In genomic region chr2:115339034-115339433, GRCm38 (mm10) we compare ENCODE assay signal across 24 mouse cellular contexts.
DNase-seq lines count a peak whose midpoint lies in the region; ATAC-seq and TF ChIP-seq lines count a peak whose summit lies in the region.
"Had no signal": no experiment of that assay in that cellular context is flagged by ENCODE, and none has a peak within 500 bp of the region (broad histone marks: within the 10 kb centered on the region; RNA-seq: fewer than 3 reads in every experiment).

No protein-coding gene starts in this region.

- H3K36me3 ChIP-seq in forebrain, embryonic 14.5 days (ENCODE audit: control insufficient read depth, insufficient read depth, low read length): no peaks in the 10 kb centered on the region
- no peaks in the 10 kb centered on the region for H3K36me3 ChIP-seq in forebrain, embryonic 15.5 days
- no peaks in the 10 kb centered on the region for H3K36me3 ChIP-seq in forebrain, embryonic 16.5 days (ENCODE audit: control insufficient read depth, insufficient read depth)
- H3K36me3 ChIP-seq in forebrain, embryonic 13.5 days (ENCODE audit: poor library complexity, severe bottlenecking): no peaks in the 10 kb centered on the region
- H3K36me3 ChIP-seq in kidney, embryonic 16.5 days (ENCODE audit: insufficient read depth, low read length): no peaks in the 10 kb centered on the region
- H3K36me3 ChIP-seq: G1E had no signal

- TF ChIP-seq CTCF in brain, embryonic 14.5 days (IDR thresholded peaks at IDR 0.05; ENCODE audit: borderline replicate concordance, extremely low read depth, insufficient read depth, insufficient read length): no peak

- no peak for ATAC-seq in forebrain, embryonic 14.5 days
- no peak for ATAC-seq in forebrain, embryonic 15.5 days (replicated peaks)
- peak; percentile 52; the same call in 1 of the 2 replicates for ATAC-seq in forebrain, embryonic 16.5 days
- ATAC-seq in forebrain, embryonic 13.5 days: no peak
- ATAC-seq in kidney, embryonic 16.5 days (ENCODE audit: low FRiP score, low TSS enrichment): no peak
- ATAC-seq: activated CD4-positive, CD25-positive, alpha-beta regulatory T cell, adult 4 months; CD4-positive, CD25-positive, alpha-beta regulatory T cell, adult 4 months; Patski had no signal

- no peaks in the 10 kb centered on the region for H3K27me3 ChIP-seq in forebrain, embryonic 14.5 days (replicated peaks; ENCODE audit: control insufficient read depth, insufficient read depth, low read length)
- H3K27me3 ChIP-seq in forebrain, embryonic 15.5 days: no peaks in the 10 kb centered on the region
- no peaks in the 10 kb centered on the region for H3K27me3 ChIP-seq in forebrain, embryonic 16.5 days (replicated peaks; ENCODE audit: control insufficient read depth, insufficient read depth, low read length)
- H3K27me3 ChIP-seq in forebrain, embryonic 13.5 days: peaks cover 13% of the 10 kb centered on the region; the same call in 1 of the 2 replicates
- H3K27me3 ChIP-seq in kidney, embryonic 16.5 days (ENCODE audit: insufficient read depth, low read length): no peaks in the 10 kb centered on the region
- H3K27me3 ChIP-seq: CH12.LX, Patski had no signal

- H3K9ac ChIP-seq in forebrain, embryonic 14.5 days (ENCODE audit: low read length): no peak overlapping the region
- H3K9ac ChIP-seq in forebrain, embryonic 15.5 days (replicated peaks): no peak overlapping the region
- no peak overlapping the region for H3K9ac ChIP-seq in forebrain, embryonic 16.5 days (replicated peaks; ENCODE audit: low read depth, low read length)
- H3K9ac ChIP-seq in forebrain, embryonic 13.5 days: no peak overlapping the region
- H3K9ac ChIP-seq in kidney, embryonic 16.5 days (replicated peaks; ENCODE audit: low read length): no peak overlapping the region

- no peaks in the 10 kb centered on the region for H3K9me3 ChIP-seq in forebrain, embryonic 14.5 days (replicated peaks; ENCODE audit: control insufficient read depth, low read length)
- H3K9me3 ChIP-seq in forebrain, embryonic 15.5 days: no peaks in the 10 kb centered on the region
- no peaks in the 10 kb centered on the region for H3K9me3 ChIP-seq in forebrain, embryonic 16.5 days (ENCODE audit: control insufficient read depth, low read length)
- no peaks in the 10 kb centered on the region for H3K9me3 ChIP-seq in forebrain, embryonic 13.5 days (replicated peaks)
- H3K9me3 ChIP-seq in kidney, embryonic 16.5 days (ENCODE audit: low read length): no peaks in the 10 kb centered on the region
- H3K9me3 ChIP-seq: G1E had no signal

- DNase-seq in forebrain, embryonic 14.5 days (ENCODE audit: low spot score): peak; percentile 52
- DNase-seq in brain, adult 2 months (ENCODE audit: low read depth, low spot score): peak; percentile 13
- DNase-seq in brain, embryonic 14.5 days (ENCODE audit: low read depth): peak; percentile 65
- DNase-seq in B cell, adult 2 months: no peak
- DNase-seq: adrenal gland, adult 2 months; adrenal gland, adult 8-10 months; adrenal gland, postnatal 10 days; adrenal gland, postnatal 14 days; adrenal gland, postnatal 25 days; adrenal gland, postnatal 36 days; cerebellum, adult 11 months; cerebellum, adult 11-12 months; cerebellum, adult 18-20 months; cerebellum, adult 2 months; cerebellum, adult 8-10 months had no signal

- H3K4me2 ChIP-seq in forebrain, embryonic 14.5 days (ENCODE audit: low read length): no peak overlapping the region
- no peak overlapping the region for H3K4me2 ChIP-seq in forebrain, embryonic 15.5 days (replicated peaks)
- no peak overlapping the region for H3K4me2 ChIP-seq in forebrain, embryonic 16.5 days (ENCODE audit: low read length)
- H3K4me2 ChIP-seq in forebrain, embryonic 13.5 days: no peak overlapping the region
- no peak overlapping the region for H3K4me2 ChIP-seq in kidney, embryonic 16.5 days (replicated peaks; ENCODE audit: low read depth, low read length)

- WGBS in forebrain, embryonic 14.5 days: 14% methylated on average over 4 of the region's 4 CpGs
- WGBS in forebrain, embryonic 15.5 days: 14% methylated on average over 4 of the region's 4 CpGs
- WGBS in forebrain, embryonic 16.5 days: 16% methylated on average over 4 of the region's 4 CpGs
- 18% methylated on average over 4 of the region's 4 CpGs for WGBS in forebrain, embryonic 13.5 days
- 74% methylated on average over 4 of the region's 4 CpGs for WGBS in kidney, embryonic 16.5 days

- peaks cover 7% of the 10 kb centered on the region; the same call in 1 of the 2 replicates for H3K4me1 ChIP-seq in forebrain, embryonic 14.5 days (ENCODE audit: control insufficient read depth, insufficient read depth, low read length)
- H3K4me1 ChIP-seq in forebrain, embryonic 15.5 days: peaks cover 6% of the 10 kb centered on the region
- H3K4me1 ChIP-seq in forebrain, embryonic 16.5 days (replicated peaks; ENCODE audit: control insufficient read depth, insufficient read depth, low read length): 0 out of 2 replicates have a peak, but pooled peaks cover 4% of the 10 kb centered on the region
- H3K4me1 ChIP-seq in forebrain, embryonic 13.5 days: peaks cover 7% of the 10 kb centered on the region; the same call in 1 of the 2 replicates
- H3K4me1 ChIP-seq in kidney, embryonic 16.5 days (ENCODE audit: insufficient read depth, low read length): peaks cover 7% of the 10 kb centered on the region; the same call in 1 of the 2 replicates

- no peak overlapping the region for H3K27ac ChIP-seq in forebrain, embryonic 14.5 days (ENCODE audit: low read depth, low read length)
- H3K27ac ChIP-seq in forebrain, embryonic 15.5 days (replicated peaks): no peak overlapping the region
- H3K27ac ChIP-seq in forebrain, embryonic 16.5 days (ENCODE audit: low read length): no peak overlapping the region
- no peak overlapping the region for H3K27ac ChIP-seq in forebrain, embryonic 13.5 days
- no peak overlapping the region for H3K27ac ChIP-seq in kidney, embryonic 16.5 days (ENCODE audit: low read length)

- H3K4me3 ChIP-seq in forebrain, embryonic 14.5 days (ENCODE audit: low read depth, low read length): no peak overlapping the region
- H3K4me3 ChIP-seq in forebrain, embryonic 15.5 days: no peak overlapping the region
- H3K4me3 ChIP-seq in forebrain, embryonic 16.5 days (replicated peaks; ENCODE audit: low read length): no peak overlapping the region
- H3K4me3 ChIP-seq in forebrain, embryonic 13.5 days: no peak overlapping the region
- no peak overlapping the region for H3K4me3 ChIP-seq in kidney, embryonic 16.5 days (ENCODE audit: low read length)

- TF ChIP-seq POLR2A in brain, embryonic 14.5 days (IDR thresholded peaks at IDR 0.05; ENCODE audit: borderline replicate concordance, extremely low read depth, insufficient read depth, insufficient read length, poor library complexity, severe bottlenecking): no peak

Comparison
In these comparisons a context has a peak if more than half of its experiments do, and no peak if none do; other contexts are left out.
1. DNase-seq: peak in forebrain, embryonic 14.5 days (single experiment), brain, adult 2 months (single experiment) and brain, embryonic 14.5 days (single experiment); none in B cell, adult 2 months (0 of 2).